Mouse (Mus musculus): ENCODE data around the gene Sf3a1. TPM values are rescaled to one million over a fixed set of nuclear protein-coding genes. Genes with fewer than 3 reads are reported as not detected.

Gene Sf3a1
- 19.7 and 24.3 TPM in 2 replicates for polyA plus RNA-seq (2012; rRNA removed; ENCODE audit: low replicate concordance)

DNA sequence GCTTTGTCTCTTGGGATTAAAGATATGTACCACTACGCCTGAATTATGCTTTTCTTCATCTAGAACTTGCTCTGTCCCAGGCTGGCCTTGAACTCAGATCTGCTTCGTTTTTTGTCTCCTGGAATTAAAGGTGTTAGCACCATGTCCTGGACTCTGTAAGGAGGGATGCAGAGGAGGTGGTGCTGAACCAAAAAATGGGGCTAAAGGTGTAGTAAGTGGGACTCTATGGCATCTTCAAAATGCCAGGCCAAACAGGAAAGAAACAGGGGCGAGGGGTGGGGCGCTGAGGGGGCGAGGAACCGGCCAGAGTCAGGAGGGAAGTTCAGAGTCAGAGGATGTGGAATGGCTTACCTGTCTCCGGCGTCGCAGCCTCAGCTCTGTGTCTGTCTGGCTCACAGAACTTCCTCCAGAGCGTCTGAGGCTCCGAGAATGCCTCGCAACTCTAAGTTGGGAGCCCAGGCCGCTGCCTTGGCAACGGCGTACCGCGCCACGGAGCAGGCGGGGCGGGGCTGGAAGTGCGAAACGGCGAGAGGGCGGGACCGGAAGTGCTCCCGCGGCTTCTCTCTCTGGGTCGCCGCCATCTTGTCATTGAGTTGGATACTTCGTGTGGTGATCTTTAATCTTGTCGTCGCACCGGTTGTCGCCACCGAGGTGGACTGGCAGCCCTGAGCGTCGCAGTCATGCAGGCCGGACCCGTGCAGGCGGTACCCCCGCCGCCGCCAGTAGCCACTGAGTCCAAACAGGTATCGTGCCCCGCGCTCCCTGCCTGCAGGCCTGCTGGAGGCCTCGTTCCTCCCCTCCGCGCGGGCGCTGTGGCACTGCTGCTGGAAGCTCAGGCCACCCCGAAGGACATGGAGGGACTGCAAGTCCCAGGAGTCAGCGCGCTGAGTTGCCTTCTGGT, at the start of gene Sf3a1, which contains the start of gene Ccdc157:
TSS of gene Sf3a1 (plus strand) at position 543 of the 901 bp plus-strand sequence.
TSS of gene Ccdc157 (minus strand) at position 486 of the 901 bp plus-strand sequence.

DNA sequence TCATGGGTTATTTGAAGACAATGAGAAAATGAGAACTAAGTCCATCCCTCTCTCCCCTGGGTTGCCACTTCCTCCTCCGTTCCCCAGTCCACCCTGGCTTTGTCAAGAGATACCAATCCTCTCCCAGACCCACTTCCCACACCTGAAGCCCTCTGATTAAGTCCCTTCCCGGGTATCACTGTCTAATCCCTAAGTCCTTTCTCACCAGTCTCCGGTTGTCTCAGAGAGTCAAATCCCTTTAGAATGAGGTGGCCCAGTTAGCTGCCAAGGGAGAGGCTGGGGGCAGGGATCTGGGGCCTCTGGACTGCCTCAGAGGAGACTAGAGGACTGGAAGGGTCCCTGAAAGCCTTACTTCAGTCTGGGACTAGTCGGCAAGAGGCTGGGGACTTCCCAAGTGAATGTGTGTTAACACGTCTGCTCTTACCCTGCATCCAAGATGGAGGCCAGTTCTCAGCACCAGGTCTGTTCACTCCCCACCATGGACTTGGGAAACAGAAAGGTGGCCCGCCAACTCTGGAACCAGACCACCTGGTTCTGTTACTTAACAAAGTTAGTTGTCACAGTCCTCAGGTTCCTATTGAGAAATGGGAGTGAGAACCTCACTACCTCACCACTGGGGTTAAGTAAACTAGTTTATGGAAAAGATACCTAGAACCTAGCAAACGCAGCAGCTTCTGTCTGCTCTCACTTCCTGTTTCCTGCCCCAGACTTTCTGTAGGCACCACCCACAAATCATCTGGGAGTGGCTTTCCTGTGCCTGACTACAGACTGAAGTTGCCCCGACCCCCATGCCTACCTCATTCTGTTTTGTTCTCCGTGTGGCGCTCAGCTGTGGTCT, 37.2 kb upstream of the Sf3a1 start, which contains the start of gene Sec14l2:
TSS of gene Sec14l2 (minus strand) at position 674 of the 838 bp plus-strand sequence.

DNA sequence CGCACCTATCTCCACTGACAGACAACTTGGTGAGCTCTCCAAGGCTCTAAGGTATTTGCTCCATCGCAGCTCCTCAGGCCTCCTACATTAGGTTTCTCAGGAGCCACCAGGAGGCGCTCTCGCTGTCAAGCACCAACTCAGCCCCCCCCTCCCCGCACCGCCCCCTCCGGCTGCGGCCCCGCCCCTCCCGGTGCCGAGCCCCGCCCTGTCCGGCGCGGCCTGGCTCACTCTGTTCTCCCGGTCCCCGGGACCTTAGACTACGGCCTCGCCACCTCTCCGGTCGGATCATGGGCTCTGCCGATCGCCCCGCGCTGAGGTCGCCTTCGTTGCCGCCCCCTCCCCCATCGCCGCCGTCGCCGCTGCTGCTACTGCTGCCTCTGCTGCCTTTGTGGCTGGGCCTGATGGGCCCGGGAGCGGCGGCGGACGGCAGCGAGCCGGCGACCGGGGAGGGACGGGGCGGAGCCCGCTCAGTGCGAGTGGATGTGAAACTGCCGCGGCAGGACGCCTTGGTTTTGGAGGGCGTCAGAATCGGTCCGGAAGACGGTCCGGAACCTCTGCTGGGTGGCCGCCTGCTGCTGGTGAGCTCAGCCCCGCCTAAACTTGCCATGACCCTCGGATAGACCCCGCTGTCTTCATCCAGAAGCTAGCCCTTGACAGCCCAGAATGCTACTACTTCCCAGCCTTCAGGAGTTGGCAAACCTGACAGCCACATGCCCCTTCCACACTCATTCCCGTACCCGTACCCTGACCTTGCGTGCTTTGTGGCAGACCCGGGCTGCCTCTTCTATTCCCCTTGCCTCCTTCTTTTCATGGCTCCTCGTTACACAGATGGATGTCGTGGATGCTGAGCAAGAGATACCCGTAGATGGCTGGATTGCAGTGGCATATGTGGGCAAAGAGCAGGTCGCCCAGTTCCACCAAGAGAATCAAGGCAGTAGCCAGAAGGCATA, 24.9 kb upstream of the Sf3a1 start, which contains the start of gene Rnf215:
TSS of gene Rnf215 (plus strand) at position 217 of the 950 bp plus-strand sequence.

DNA sequence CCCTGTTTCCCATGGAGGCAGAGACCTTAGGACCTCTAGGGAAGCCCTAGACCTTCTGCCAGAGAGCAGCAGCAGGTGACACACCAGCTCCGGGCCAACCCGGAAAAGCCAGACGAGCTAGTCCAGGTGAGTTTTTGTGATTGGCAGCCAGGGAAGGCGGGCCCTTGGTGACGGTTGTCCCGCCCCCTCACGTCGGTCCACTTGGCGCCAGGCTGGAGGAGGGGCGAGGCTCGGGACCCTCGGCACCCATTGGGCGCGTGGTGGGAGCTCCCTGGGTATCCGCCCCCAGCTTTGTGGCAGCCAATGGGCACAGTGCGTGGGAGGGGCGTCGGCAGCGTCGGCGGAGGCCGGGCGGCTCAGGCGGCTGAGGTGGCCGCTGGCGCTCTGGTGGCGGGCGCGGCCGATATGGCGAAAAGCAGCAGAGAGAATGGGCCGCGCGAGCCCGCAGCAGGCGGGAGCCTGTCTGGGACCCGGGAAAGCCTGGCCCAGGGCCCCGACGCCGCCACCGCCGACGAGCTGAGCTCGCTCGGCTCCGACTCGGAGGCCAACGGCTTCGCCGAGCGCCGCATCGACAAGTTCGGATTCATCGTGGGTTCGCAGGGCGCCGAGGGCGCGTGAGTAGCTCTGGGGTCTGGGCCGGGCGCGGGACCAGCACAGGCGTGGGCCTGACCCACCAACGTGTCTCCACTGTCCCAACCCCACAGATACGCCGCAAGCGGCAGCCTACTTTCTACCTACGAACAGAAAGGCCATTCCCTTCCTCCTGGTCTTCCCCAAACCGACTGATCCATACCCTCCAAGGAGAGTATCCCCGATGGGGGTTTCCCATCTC, 26.6 kb downstream of the Sf3a1 start, which contains the start of gene Tbc1d10a:
TSS of gene Tbc1d10a (plus strand) at position 304 of the 832 bp plus-strand sequence.

DNA sequence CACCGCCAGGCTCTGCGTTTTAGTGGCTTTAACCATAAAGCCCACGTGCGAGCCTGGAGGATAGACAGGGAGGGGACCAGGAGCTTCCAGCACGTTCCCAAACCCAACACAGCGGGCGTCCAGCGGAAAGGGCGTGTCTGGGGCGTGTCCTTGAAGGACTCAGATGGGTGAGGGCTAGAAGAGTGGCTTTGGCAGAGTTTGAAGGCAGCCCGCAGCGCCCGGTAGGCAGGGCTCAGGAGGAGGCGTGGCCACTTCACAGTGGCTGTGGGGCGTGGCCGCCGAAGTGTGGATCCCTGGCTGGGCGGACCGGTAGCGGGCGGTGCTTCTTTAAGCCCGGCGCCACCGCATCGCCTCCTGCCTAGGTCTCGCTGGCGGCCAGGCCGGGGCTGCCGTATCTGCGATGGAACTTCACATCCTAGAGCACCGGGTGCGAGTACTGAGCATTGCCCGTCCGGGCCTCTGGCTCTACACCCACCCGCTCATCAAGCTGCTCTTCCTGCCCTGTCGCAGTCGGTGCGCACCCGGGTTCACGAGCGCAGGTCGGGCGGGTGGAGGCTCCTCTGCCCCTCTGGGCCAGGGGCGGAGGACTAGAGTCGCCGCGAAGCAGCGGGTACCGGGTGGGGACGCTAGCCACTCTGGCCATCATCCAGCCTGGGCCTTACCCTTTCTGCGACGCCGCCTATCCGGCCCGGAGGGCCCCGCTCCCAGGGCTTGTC, 57.9 kb downstream of the Sf3a1 start, which contains the start of gene Castor1:
TSS of gene Castor1 (plus strand) at position 312 of the 716 bp plus-strand sequence.

Other genes with a start within 250 kb of the Sf3a1 start
- 5.7 and 6.0 TPM in 2 replicates for gene Slc35e4, start 245.7 kb upstream of the Sf3a1 start, polyA plus RNA-seq (2012; rRNA removed; ENCODE audit: low replicate concordance)
- 208 and 438 TPM in 2 replicates for gene Tcn2, start 228.2 kb upstream of the Sf3a1 start, polyA plus RNA-seq (2012; rRNA removed; ENCODE audit: low replicate concordance)
- 14.9 and 22.0 TPM in 2 replicates for gene Pes1, start 196.4 kb upstream of the Sf3a1 start, polyA plus RNA-seq (2012; rRNA removed; ENCODE audit: low replicate concordance)
- gene 4930556J24Rik, start 183.6 kb upstream of the Sf3a1 start, polyA plus RNA-seq (2012; rRNA removed; ENCODE audit: low replicate concordance): 0.07 and 0.14 TPM in 2 replicates
- 133 and 187 TPM in 2 replicates for gene Gal3st1, start 176.7 kb upstream of the Sf3a1 start, polyA plus RNA-seq (2012; rRNA removed; ENCODE audit: low replicate concordance)
- 0.12 and 0.19 TPM in 2 replicates for gene Sec14l4, start 128.9 kb upstream of the Sf3a1 start, polyA plus RNA-seq (2012; rRNA removed; ENCODE audit: low replicate concordance)
- not detected in 2 replicates for gene Sec14l3, start 95.5 kb upstream of the Sf3a1 start, polyA plus RNA-seq (2012; rRNA removed; ENCODE audit: low replicate concordance)
- 48.5 and 49.0 TPM in 2 replicates for gene Mtfp1, start 64.9 kb upstream of the Sf3a1 start, polyA plus RNA-seq (2012; rRNA removed; ENCODE audit: low replicate concordance)
- 31.2 and 70.7 TPM in 2 replicates for gene Sec14l2, start 36.9 kb upstream of the Sf3a1 start, polyA plus RNA-seq (2012; rRNA removed; ENCODE audit: low replicate concordance)
- gene Rnf215, start 25.1 kb upstream of the Sf3a1 start, polyA plus RNA-seq (2012; rRNA removed; ENCODE audit: low replicate concordance): 12.4 and 20.5 TPM in 2 replicates
- gene Ccdc157, start 57 bp upstream of the Sf3a1 start, polyA plus RNA-seq (2012; rRNA removed; ENCODE audit: low replicate concordance): 1.2 and 2.2 TPM in 2 replicates
- gene Tbc1d10a, start 26.4 kb downstream of the Sf3a1 start, polyA plus RNA-seq (2012; rRNA removed; ENCODE audit: low replicate concordance): 29.9 and 52.6 TPM in 2 replicates
- 4.0 and 5.2 TPM in 2 replicates for gene Castor1, start 57.9 kb downstream of the Sf3a1 start, polyA plus RNA-seq (2012; rRNA removed; ENCODE audit: low replicate concordance)
- gene Osm, start 76.1 kb downstream of the Sf3a1 start, polyA plus RNA-seq (2012; rRNA removed; ENCODE audit: low replicate concordance): 0.05 and 0.26 TPM in 2 replicates
- gene Lif, start 97.2 kb downstream of the Sf3a1 start, polyA plus RNA-seq (2012; rRNA removed; ENCODE audit: low replicate concordance): 2.9 and 4.1 TPM in 2 replicates

Data from duodenum, adult 2 months (tissue).